Mouse (Mus musculus) liver, embryonic 14.5 days (tissue): ENCODE measurements at regions not wholly inside any gene's neighbourhood (a gene's known extent, or its start where the extent isn't known, plus 50 kb on each side); places are given as distances from the start of the nearest gene placed in this dataset.

Experiments used
- CTCF ChIP-seq: IDR thresholded peaks from 2 replicates; pipeline ENCODE4 v1.5.1; 2016; ENCODE audit warnings: antibody characterized with exemption, low read depth, control low read depth
- EP300 ChIP-seq: IDR thresholded peaks from 2 replicates; pipeline ENCODE4 v1.6.1; 2016; ENCODE audit warnings: antibody characterized with exemption, low read depth

DNA sequence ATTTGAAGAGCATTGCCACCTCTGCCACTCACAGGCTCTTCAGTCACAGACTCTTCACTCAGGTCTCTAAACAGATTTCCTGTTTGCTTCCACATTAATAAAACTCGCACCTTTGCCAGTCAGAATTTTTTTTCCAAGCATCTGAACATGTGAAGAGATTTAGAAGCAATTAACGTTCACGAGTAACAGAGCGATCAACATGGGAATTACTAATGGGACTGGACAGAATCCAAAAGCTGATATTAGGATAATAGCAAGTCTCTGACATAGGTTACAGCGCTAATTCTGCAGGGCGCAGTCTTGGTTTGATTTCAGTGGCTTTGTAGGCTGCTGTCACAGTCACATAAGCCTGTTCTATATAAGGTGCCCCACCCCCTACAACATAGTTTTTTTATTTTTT, 275.6 kb downstream of the Dhx15 start:
- TF ChIP-seq CTCF = no peak
- TF ChIP-seq EP300 = no peak
